Mouse (Mus musculus) heart, adult 8-10 months (tissue): ENCODE data around the gene Scamp4. TPM values are rescaled to one million over a fixed set of nuclear protein-coding genes. Genes with fewer than 3 reads are reported as not detected.

Experiments used
- DNase-seq: peaks from one replicate; pipeline ENCODE4 v3.0.0; 2022; ENCODE audit warnings: low spot score
- microRNA-seq: library from miRNA; unstranded; fragments of <30 nt; microRNA quantifications from one replicate; pipeline ENCODE4 v1.2.0, GENCODE M21; 2022
- total RNA-seq, 4 experiments: library from RNA; stranded (reverse); gene quantifications; 2 replicates each; pipeline ENCODE4 v1.2.4; 2022

Gene Scamp4
- total RNA-seq, 4 experiments from 2014 or later, result 20.0 to 25.2 (median 21.9) TPM

GRCm38 (mm10) chr10:80653156-80653720 is 50.6 kb downstream of the Scamp4 start:
- no peak for DNase-seq

- no peak for DNase-seq
Observed at GRCm38 (mm10) chr10:80654866-80655265, 52.2 kb downstream of the Scamp4 start.

GRCm38 (mm10) chr10:80655406-80656129 is 52.9 kb downstream of the Scamp4 start:
- DNase-seq, result no peak

GRCm38 (mm10) chr10:80656130-80656862 is 53.6 kb downstream of the Scamp4 start:
- peak; percentile 94 for DNase-seq

- DNase-seq, result no peak
Observed at GRCm38 (mm10) chr10:80656863-80657623, 54.4 kb downstream of the Scamp4 start, which contains the start of gene Btbd2. Gene Btbd2, minus strand, starts transcription at chr10:80657071.

- no peak for DNase-seq
Observed at GRCm38 (mm10) chr10:80658194-80658840, 55.6 kb downstream of the Scamp4 start.

- DNase-seq, result no peak
Observed at GRCm38 (mm10) chr10:80658841-80659202, 56.1 kb downstream of the Scamp4 start.

- peak; percentile 75 for DNase-seq
Observed at GRCm38 (mm10) chr10:80659213-80659612, 56.5 kb downstream of the Scamp4 start.

- no peak for DNase-seq
Observed at GRCm38 (mm10) chr10:80661149-80661548, 58.5 kb downstream of the Scamp4 start.

- no peak for DNase-seq
Observed at GRCm38 (mm10) chr10:80663485-80664196, 61.0 kb downstream of the Scamp4 start.

GRCm38 (mm10) chr10:80664197-80665015 is 61.7 kb downstream of the Scamp4 start:
- DNase-seq, result peak; percentile 91

- DNase-seq, result peak; percentile 90
Observed at GRCm38 (mm10) chr10:80665016-80665380, 62.3 kb downstream of the Scamp4 start.

Small RNA genes lying within 50 kb of the gene (microRNA-seq; reads per million reads assigned to microRNA genes)
- gene Mir6912, result 1.1 reads per million

Other genes with a start within 250 kb of the Scamp4 start
- 1 to 10 TPM in 2 of 4 experiments, under 1 TPM in 2; 0.91 to 1.3 (median 1.1) TPM for gene Plk5, start 246.4 kb upstream of the Scamp4 start, total RNA-seq
- 1 to 10 TPM; 5.9 to 9.8 (median 8.3) TPM for gene Mex3d, start 215.2 kb upstream of the Scamp4 start, total RNA-seq
- gene Mbd3, start 203.3 kb upstream of the Scamp4 start, total RNA-seq, result 100 to 1,000 TPM in 1 of 4 experiments, 10 to 100 TPM in 3; 92.9 to 107 (median 97.0) TPM
- gene Uqcr11, start 196.0 kb upstream of the Scamp4 start, total RNA-seq, result 1,000 to 10,000 TPM; 1,795 to 2,190 (median 1,939) TPM
- gene Tcf3, start 169.2 kb upstream of the Scamp4 start, total RNA-seq, result 10 to 100 TPM; 15.8 to 18.0 (median 17.6) TPM
- gene Onecut3, start 108.0 kb upstream of the Scamp4 start, total RNA-seq, result under 1 TPM in 1 of 4 experiments, not detected in 3; 0.09 TPM
- not detected for gene Atp8b3, start 63.7 kb upstream of the Scamp4 start, total RNA-seq
- 10 to 100 TPM; 10.7 to 15.0 (median 12.2) TPM for gene Rexo1, start 41.3 kb upstream of the Scamp4 start, total RNA-seq
- 1 to 10 TPM; 3.5 to 5.0 (median 4.7) TPM for gene Klf16, start 25.6 kb upstream of the Scamp4 start, total RNA-seq
- 10 to 100 TPM; 44.7 to 48.1 (median 46.9) TPM for gene Abhd17a, start 12.5 kb upstream of the Scamp4 start, total RNA-seq
- under 1 TPM; 0.44 to 0.81 (median 0.73) TPM for gene Adat3, start within 50 bp of the Scamp4 start, total RNA-seq
- under 1 TPM; 0.17 to 0.57 (median 0.30) TPM for gene Gm49322, start 3.1 kb downstream of the Scamp4 start, total RNA-seq
- gene Csnk1g2, start 20.0 kb downstream of the Scamp4 start, total RNA-seq, result 100 to 1,000 TPM; 119 to 132 (median 122) TPM
- gene Btbd2, start 54.2 kb downstream of the Scamp4 start, total RNA-seq, result 10 to 100 TPM; 44.0 to 52.5 (median 48.5) TPM
- gene Mknk2, start 75.2 kb downstream of the Scamp4 start, total RNA-seq, result 100 to 1,000 TPM; 197 to 243 (median 216) TPM
- gene Mob3a, start 99.1 kb downstream of the Scamp4 start, total RNA-seq, result 1 to 10 TPM; 3.8 to 6.0 (median 5.4) TPM
- 1 to 10 TPM; 2.2 to 5.3 (median 3.6) TPM for gene Izumo4, start 99.3 kb downstream of the Scamp4 start, total RNA-seq
- 10 to 100 TPM; 41.2 to 44.5 (median 43.4) TPM for gene Ap3d1, start 139.4 kb downstream of the Scamp4 start, total RNA-seq
- 10 to 100 TPM; 13.3 to 24.1 (median 19.8) TPM for gene Dot1l, start 152.3 kb downstream of the Scamp4 start, total RNA-seq
- gene Sf3a2, start 195.3 kb downstream of the Scamp4 start, total RNA-seq, result 10 to 100 TPM; 25.0 to 33.0 (median 31.5) TPM
- gene Plekhj1, start 195.8 kb downstream of the Scamp4 start, total RNA-seq, result 10 to 100 TPM; 29.8 to 37.4 (median 32.7) TPM
- under 1 TPM; 0.14 to 0.50 (median 0.20) TPM for gene Amh, start 202.4 kb downstream of the Scamp4 start, total RNA-seq
- gene Jsrp1, start 210.6 kb downstream of the Scamp4 start, total RNA-seq, result 1 to 10 TPM in 1 of 4 experiments, under 1 TPM in 3; 0.47 to 1.6 (median 0.75) TPM
- 1,000 to 10,000 TPM in 2 of 4 experiments, 100 to 1,000 TPM in 2; 848 to 1,083 (median 963) TPM for gene Oaz1, start 223.8 kb downstream of the Scamp4 start, total RNA-seq
- gene Lingo3, start 241.2 kb downstream of the Scamp4 start, total RNA-seq, result 10 to 100 TPM in 3 of 4 experiments, 1 to 10 TPM in 1; 7.8 to 14.0 (median 12.6) TPM